Mouse (Mus musculus) lung, embryonic 16.5 days (tissue): ENCODE data around the gene Gm45618. TPM values are rescaled to one million over a fixed set of nuclear protein-coding genes. Genes with fewer than 3 reads are reported as not detected.

Source experiments
- ATAC-seq: fragments of 200-750 bp; cut with Nextera tagmentation; 2 replicates; pipeline ENCODE4 v1.8.0; 2017; ENCODE audit warnings: low read depth, mild to moderate bottlenecking, moderate library complexity
- H3K27ac ChIP-seq: fragments of 300-500 bp; sonication (generic); 2 replicates; pipeline ENCODE4 v1.5.1; 2014; ENCODE audit warnings: mild to moderate bottlenecking, control low read depth, low read length
- H3K27me3 ChIP-seq: fragments of 300-500 bp; sonication (generic); 2 replicates; pipeline ENCODE4 v1.6.1; 2014; ENCODE audit warnings: low read depth, low read length, mixed read lengths; ENCODE audit not compliant: control insufficient read depth, insufficient read depth
- H3K36me3 ChIP-seq: fragments of 300-500 bp; sonication (generic); 2 replicates; pipeline ENCODE4 v1.6.1; 2014; ENCODE audit warnings: low read length; ENCODE audit not compliant: control insufficient read depth, insufficient read depth
- H3K4me1 ChIP-seq: fragments of 300-500 bp; sonication (generic); replicated peaks from 2 replicates; pipeline ENCODE4 v1.6.1; 2014; ENCODE audit warnings: low read length, mixed read lengths; ENCODE audit not compliant: control insufficient read depth, insufficient read depth
- H3K4me2 ChIP-seq: fragments of 300-500 bp; sonication (generic); 2 replicates; pipeline ENCODE4 v1.6.1; 2014; ENCODE audit warnings: low read depth, low read length, control low read depth
- H3K4me3 ChIP-seq: fragments of 300-500 bp; sonication (generic); 2 replicates; pipeline ENCODE4 v1.5.1; 2014; ENCODE audit warnings: mild to moderate bottlenecking, low read length, control low read depth
- H3K9ac ChIP-seq: fragments of 300-500 bp; sonication (generic); 2 replicates; pipeline ENCODE4 v1.6.1; 2014; ENCODE audit warnings: low read length, control low read depth
- H3K9me3 ChIP-seq: fragments of 300-500 bp; sonication (generic); 2 replicates; pipeline ENCODE4 v1.6.1; 2016; ENCODE audit warnings: low read length; ENCODE audit not compliant: control insufficient read depth
- WGBS: fragments of 180-500 bp; shearing (Covaris S2); extraction: QIAGEN DNeasy Blood & Tissue Kit; methylation state at CpG from one replicate; pipeline ENCODE4 v1.1.7; 2014; 5-methylcytosine and 5-hydroxymethylcytosine counted together
- polyA plus RNA-seq: library from polyadenylated mRNA; unstranded; fragments of >200 nt; fragmentation: Nextera tagmentation; extraction: Ambion mirVana; gene quantifications from 2 replicates; pipeline ENCODE4 v1.2.1, GENCODE M21; 2015

The Gm45618 gene
- polyA plus RNA-seq, 1 experiment from 2014 or later = not detected

DNA sequence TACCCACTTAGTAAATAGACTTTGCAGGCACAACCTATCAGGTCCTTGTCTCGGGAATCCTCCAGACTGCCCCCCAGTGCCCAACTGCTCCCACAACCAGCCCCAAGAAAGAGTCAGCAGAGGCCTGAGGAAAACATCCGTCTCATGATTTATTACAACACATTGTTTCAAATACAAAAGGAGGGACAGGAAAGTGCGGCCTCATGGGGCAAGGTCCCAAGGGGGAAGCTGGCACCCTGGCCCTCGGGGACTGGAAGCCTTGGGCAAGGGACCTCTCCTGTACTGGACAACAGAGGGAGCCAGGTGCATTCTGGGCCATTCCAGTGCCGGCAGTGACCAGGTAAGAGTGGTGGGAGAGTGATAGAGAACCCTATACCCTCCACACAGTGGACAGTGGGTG, 41.2 kb downstream of the Gm45618 start:
- peaks cover 11% of the 10 kb centered on the region for H3K4me1 ChIP-seq

DNA sequence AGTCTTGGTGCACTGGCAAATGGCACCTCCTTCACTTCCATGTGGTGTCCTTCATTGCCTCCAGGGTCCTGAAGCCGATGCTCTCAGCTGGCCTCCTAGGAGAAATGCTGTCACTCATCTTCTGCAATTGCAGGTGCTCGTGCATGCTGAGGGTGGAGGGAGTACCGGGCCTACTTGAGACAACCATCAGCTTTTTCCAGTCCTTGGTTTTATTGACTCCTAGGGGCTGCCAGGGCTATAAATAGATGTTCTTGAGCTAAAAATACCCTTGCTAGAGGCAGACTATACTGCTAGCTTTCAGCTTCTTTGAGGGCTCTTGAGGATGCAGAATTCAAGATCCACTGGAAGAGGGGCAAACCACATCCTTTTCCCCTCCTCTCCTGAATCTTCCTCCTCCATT, 43.4 kb downstream of the Gm45618 start:
- H3K27ac ChIP-seq = no peak overlapping the region
- peaks cover 18% of the 10 kb centered on the region for H3K27me3 ChIP-seq
- no peaks in the 10 kb centered on the region for H3K36me3 ChIP-seq
- no peaks in the 10 kb centered on the region for H3K9me3 ChIP-seq
- H3K4me1 ChIP-seq = peaks cover 1% of the 10 kb centered on the region; the same call in 1 of the 2 replicates
- no peak overlapping the region for H3K4me2 ChIP-seq
- no peak for ATAC-seq
- 57% methylated on average over 3 of the region's 3 CpGs for WGBS
- no peak overlapping the region for H3K4me3 ChIP-seq
- no peak overlapping the region for H3K9ac ChIP-seq

More for the DNA sequence above, 41.2 kb downstream of the Gm45618 start:
- H3K4me2 ChIP-seq = no peak overlapping the region
- H3K4me3 ChIP-seq = no peak overlapping the region
- no peak for ATAC-seq
- H3K27me3 ChIP-seq = peaks cover 36% of the 10 kb centered on the region
- no peaks in the 10 kb centered on the region for H3K36me3 ChIP-seq
- no peaks in the 10 kb centered on the region for H3K9me3 ChIP-seq
- H3K9ac ChIP-seq = no peak overlapping the region
- WGBS = 47% methylated on average over 5 of the region's 5 CpGs
- no peak overlapping the region for H3K27ac ChIP-seq

DNA sequence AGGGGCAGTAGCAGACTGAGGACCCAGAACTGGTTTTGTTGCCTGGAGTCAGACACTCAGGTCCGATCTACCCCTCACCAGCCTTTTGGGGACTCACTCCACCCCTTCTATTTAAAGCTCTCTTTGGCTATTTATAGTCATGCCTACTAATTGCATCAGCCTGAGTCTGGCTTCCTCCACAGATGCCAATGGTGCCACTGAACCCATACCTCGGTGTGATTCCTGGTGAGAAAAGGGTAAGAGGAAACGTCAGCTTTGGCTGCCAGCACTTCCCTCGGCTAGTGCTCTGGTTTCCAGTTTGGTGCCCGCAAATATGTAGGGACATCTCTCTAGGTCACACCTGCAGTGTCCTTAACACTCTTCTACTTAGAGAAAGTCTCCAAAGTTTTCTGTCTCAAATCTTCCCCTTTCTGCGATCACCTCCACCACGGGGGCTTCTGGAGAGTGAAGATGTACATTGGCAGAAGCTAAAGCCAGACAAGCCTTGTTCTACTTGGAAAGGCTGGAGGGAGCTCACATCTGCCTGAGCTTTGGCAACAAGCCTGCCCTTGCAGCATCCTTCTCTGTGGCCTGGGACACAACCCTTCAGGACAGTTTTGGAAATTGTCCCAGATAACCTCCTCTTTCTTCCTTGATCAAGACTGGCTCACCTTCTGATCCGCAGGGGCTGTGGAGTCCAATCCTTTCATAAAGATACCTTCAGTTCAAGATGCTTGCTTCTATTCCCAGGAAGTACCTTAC, 46.2 kb downstream of the Gm45618 start:
- Histone ChIP-seq H3K9ac (no peak overlapping the region), H3K4me1 (no peaks in the 10 kb centered on the region), H3K9me3 (no peaks in the 10 kb centered on the region), H3K27me3 (no peaks in the 10 kb centered on the region), H3K4me3 (no peak overlapping the region), H3K36me3 (no peaks in the 10 kb centered on the region), H3K4me2 (no peak overlapping the region), H3K27ac (no peak overlapping the region)
- WGBS = 65% methylated on average over 8 of the region's 8 CpGs
- no peak for ATAC-seq

DNA sequence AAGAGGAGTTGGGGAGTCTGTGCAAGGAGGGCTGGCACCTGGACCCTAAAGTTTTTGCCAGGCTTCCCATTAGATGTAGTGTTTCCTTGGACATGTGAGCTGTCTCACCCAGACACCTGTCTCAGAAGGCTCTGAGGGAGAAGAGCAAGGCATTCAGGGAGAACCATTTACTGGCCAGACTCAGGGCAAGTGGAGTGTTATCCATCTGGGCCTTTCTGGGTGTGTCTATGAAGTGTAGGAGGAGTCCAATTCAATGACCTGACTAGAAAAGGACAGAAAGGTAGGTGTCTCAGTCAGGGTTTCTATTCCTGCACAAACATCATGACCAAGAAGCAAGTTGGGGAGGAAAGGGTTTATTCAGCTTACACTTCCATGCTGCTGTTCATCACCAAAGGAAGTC, 48.8 kb downstream of the Gm45618 start:
- no peaks in the 10 kb centered on the region for H3K4me1 ChIP-seq
- no peaks in the 10 kb centered on the region for H3K27me3 ChIP-seq
- no peak overlapping the region for H3K9ac ChIP-seq
- no peak for ATAC-seq
- no peak overlapping the region for H3K4me2 ChIP-seq
- no peak overlapping the region for H3K27ac ChIP-seq
- no peaks in the 10 kb centered on the region for H3K9me3 ChIP-seq
- H3K4me3 ChIP-seq = no peak overlapping the region
- no peaks in the 10 kb centered on the region for H3K36me3 ChIP-seq

DNA sequence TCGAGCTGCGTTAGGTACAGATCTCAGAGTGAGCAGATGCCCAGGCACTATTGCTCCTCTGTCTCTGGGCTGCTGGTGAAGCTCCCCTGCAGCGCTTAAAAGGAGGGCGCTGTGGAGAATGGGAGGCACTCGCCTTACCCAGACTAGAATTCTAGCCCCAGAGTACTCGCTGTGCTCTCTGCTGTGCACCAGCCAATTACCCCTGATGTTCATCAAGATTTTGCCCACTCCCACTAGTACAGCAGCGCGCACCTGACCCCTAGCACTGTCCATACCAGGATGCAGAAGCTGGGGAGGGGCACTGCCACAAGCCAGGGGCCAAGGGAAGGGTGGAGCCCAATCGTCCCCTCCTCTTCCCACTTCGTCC, 49.3 kb downstream of the Gm45618 start:
- ATAC-seq = peak; percentile 20; the same call in 1 of the 2 replicates
- no peaks in the 10 kb centered on the region for H3K36me3 ChIP-seq
- no peak overlapping the region for H3K27ac ChIP-seq
- H3K9me3 ChIP-seq = no peaks in the 10 kb centered on the region
- no peaks in the 10 kb centered on the region for H3K4me1 ChIP-seq
- H3K27me3 ChIP-seq = no peaks in the 10 kb centered on the region
- WGBS = 9% methylated on average over 9 of the region's 10 CpGs
- H3K9ac ChIP-seq = no peak overlapping the region
- H3K4me2 ChIP-seq = no peak overlapping the region
- H3K4me3 ChIP-seq = no peak overlapping the region

DNA sequence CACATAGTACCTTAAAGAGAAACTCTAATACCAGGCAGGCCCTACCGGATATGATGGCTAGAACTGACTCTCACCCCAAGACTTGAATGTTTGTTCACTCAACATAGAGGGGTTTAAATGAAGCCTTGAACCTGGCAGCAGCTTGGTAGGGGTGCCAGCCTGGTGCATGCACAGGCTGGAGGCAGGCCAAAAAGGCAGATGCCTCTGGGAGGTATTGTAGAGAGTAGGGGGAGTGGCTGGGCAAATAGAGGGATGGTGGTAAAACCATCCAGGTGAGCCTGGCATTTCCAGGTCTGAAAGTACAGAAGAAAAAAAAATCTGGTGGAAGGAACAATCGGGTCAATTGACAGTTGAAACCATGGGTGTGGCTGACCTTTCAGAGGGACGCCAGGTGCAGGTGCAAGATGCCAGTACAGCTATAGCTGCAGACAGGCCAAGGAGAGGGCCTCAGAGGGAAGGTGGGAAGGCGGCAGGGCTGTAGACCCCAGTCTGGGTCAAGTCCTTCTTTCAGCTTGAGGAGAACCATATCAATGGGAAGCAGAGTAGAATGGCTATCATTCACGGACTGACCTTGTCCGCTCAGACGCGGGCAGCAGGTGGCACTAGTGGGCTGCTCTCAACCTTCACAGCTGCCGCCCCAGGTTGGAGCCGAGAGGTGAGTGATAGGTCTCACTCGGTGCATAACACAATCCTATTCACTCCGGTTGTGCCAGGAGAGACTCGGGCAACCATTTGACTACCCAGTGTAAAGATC, 49.9 kb downstream of the Gm45618 start:
- H3K27me3 ChIP-seq = no peaks in the 10 kb centered on the region
- no peak overlapping the region for H3K4me3 ChIP-seq
- ATAC-seq = peak; percentile 66
- no peaks in the 10 kb centered on the region for H3K36me3 ChIP-seq
- WGBS = 13% methylated on average over 13 of the region's 13 CpGs
- H3K4me2 ChIP-seq = no peak overlapping the region
- no peaks in the 10 kb centered on the region for H3K4me1 ChIP-seq
- H3K9ac ChIP-seq = no peak overlapping the region
- H3K9me3 ChIP-seq = no peaks in the 10 kb centered on the region
- H3K27ac ChIP-seq = no peak overlapping the region

Other genes starting within 250 kb of the Gm45618 start
- 54.3 and 55.2 TPM in 2 replicates for gene Tollip, start 202.2 kb downstream of the Gm45618 start, polyA plus RNA-seq
- 0.59 and 0.60 TPM in 2 replicates for gene Brsk2, start 171.0 kb downstream of the Gm45618 start, polyA plus RNA-seq
- gene Mob2, start 59.7 kb downstream of the Gm45618 start, polyA plus RNA-seq = 76.3 and 83.9 TPM in 2 replicates
- gene Dusp8, start 24.9 kb downstream of the Gm45618 start, polyA plus RNA-seq = 2.1 and 2.5 TPM in 2 replicates
- not detected in 2 replicates for gene Gm39115, start 15.3 kb upstream of the Gm45618 start, polyA plus RNA-seq
- gene Gm45337, start 23.9 kb upstream of the Gm45618 start, polyA plus RNA-seq = not detected in 2 replicates
- not detected in 2 replicates for gene Gm29735, start 36.4 kb upstream of the Gm45618 start, polyA plus RNA-seq
- not detected in 2 replicates for gene Gm4553, start 45.0 kb upstream of the Gm45618 start, polyA plus RNA-seq
- not detected in 2 replicates for gene Krtap5-2, start 55.3 kb upstream of the Gm45618 start, polyA plus RNA-seq
- not detected in 2 replicates for gene Gm10153, start 69.7 kb upstream of the Gm45618 start, polyA plus RNA-seq
- not detected in 2 replicates for gene Krtap5-3, start 80.6 kb upstream of the Gm45618 start, polyA plus RNA-seq
- not detected in 2 replicates for gene Gm7579, start 91.1 kb upstream of the Gm45618 start, polyA plus RNA-seq
- gene Krtap5-5, start 109.2 kb upstream of the Gm45618 start, polyA plus RNA-seq = not detected in 2 replicates
- not detected in 2 replicates for gene Gm40460, start 120.3 kb upstream of the Gm45618 start, polyA plus RNA-seq
- gene Gm2431, start 137.6 kb upstream of the Gm45618 start, polyA plus RNA-seq = not detected in 2 replicates
- not detected in 2 replicates for gene Gm4559, start 153.6 kb upstream of the Gm45618 start, polyA plus RNA-seq
- gene Krtap5-1, start 176.4 kb upstream of the Gm45618 start, polyA plus RNA-seq = not detected in 2 replicates
- not detected in 2 replicates for gene Krtap5-4, start 182.8 kb upstream of the Gm45618 start, polyA plus RNA-seq